Mouse (Mus musculus) ES-Bruce4 (cell line): ENCODE results near the gene Mrgbp.

Source experiments
- CTCF ChIP-seq: IDR thresholded peaks from one replicate; pipeline ENCODE4 v1.8.1; 2011; ENCODE audit warnings: low read depth, low read length
- POLR2A ChIP-seq: IDR thresholded peaks from one replicate; pipeline ENCODE4 v1.8.1; 2011; ENCODE audit warnings: low read length; ENCODE audit not compliant: insufficient read depth

GRCm38 (mm10) chr2:180610283-180610682 is 29.2 kb downstream of the Mrgbp start:
- TF ChIP-seq POLR2A (no peak), CTCF (no peak)
